Mouse (Mus musculus) midbrain, postnatal 0 days (tissue): Measurements from ENCODE around the gene Adora1. TPM values are rescaled to one million over a fixed set of nuclear protein-coding genes. Genes with fewer than 3 reads are reported as not detected.

Experiments used
- ATAC-seq: fragments of 200-750 bp; cut with Nextera tagmentation; 2 replicates; pipeline ENCODE4 v1.8.0; 2017; ENCODE audit warnings: moderate number of reproducible peaks, mild to moderate bottlenecking, moderate TSS enrichment, moderate library complexity; ENCODE audit not compliant: low FRiP score
- DNase-seq: peaks from one replicate; pipeline ENCODE4 v3.0.0-alpha.2; 2015; ENCODE audit warnings: low spot score
- H3K27ac ChIP-seq: fragments of 300-500 bp; sonication (generic); 2 replicates; pipeline ENCODE4 v1.5.1; 2014; ENCODE audit warnings: low read depth, mild to moderate bottlenecking, low read length, mixed read lengths
- H3K27me3 ChIP-seq: fragments of 300-500 bp; sonication (generic); 2 replicates; pipeline ENCODE4 v1.6.1; 2014; ENCODE audit warnings: low read length, control low read depth, mixed read lengths; ENCODE audit not compliant: insufficient read depth
- H3K36me3 ChIP-seq: fragments of 300-500 bp; sonication (generic); 2 replicates; pipeline ENCODE4 v1.6.1; 2014; ENCODE audit warnings: low read length, control low read depth, mixed read lengths; ENCODE audit not compliant: insufficient read depth
- H3K4me1 ChIP-seq: fragments of 300-500 bp; sonication (generic); 2 replicates; pipeline ENCODE4 v1.6.1; 2014; ENCODE audit warnings: mild to moderate bottlenecking, control low read depth, antibody characterized with exemption, low read length, mixed read lengths; ENCODE audit not compliant: insufficient read depth
- H3K4me2 ChIP-seq: fragments of 300-500 bp; sonication (generic); 2 replicates; pipeline ENCODE4 v1.6.1; 2014; ENCODE audit warnings: low read depth, mild to moderate bottlenecking, low read length, mixed read lengths; ENCODE audit not compliant: poor library complexity, severe bottlenecking
- H3K4me3 ChIP-seq: fragments of 300-500 bp; sonication (generic); 2 replicates; pipeline ENCODE4 v1.5.1; 2014; ENCODE audit warnings: low read depth, mild to moderate bottlenecking, low read length, moderate library complexity
- H3K9ac ChIP-seq: fragments of 300-500 bp; sonication (generic); replicated peaks from 2 replicates; pipeline ENCODE4 v1.6.1; 2014; ENCODE audit warnings: mild to moderate bottlenecking, low read length, moderate library complexity, mixed read lengths; ENCODE audit not compliant: poor library complexity, severe bottlenecking
- H3K9me3 ChIP-seq: fragments of 300-500 bp; sonication (generic); 2 replicates; pipeline ENCODE4 v1.6.1; 2016; ENCODE audit warnings: low read length, control low read depth
- CTCF ChIP-seq: IDR thresholded peaks from 2 replicates; pipeline ENCODE4 v1.5.1; 2016; ENCODE audit warnings: antibody characterized with exemption, mild to moderate bottlenecking
- WGBS: fragments of 180-500 bp; shearing (Covaris S2); extraction: QIAGEN DNeasy Blood & Tissue Kit; methylation state at CpG from one replicate; pipeline ENCODE4 v1.1.7; 2014; 5-methylcytosine and 5-hydroxymethylcytosine counted together
- polyA plus RNA-seq: library from polyadenylated mRNA; unstranded; fragments of >200 nt; fragmentation: Nextera tagmentation; extraction: Ambion mirVana; gene quantifications from 2 replicates; pipeline ENCODE4 v1.2.1, GENCODE M21; 2015
- total RNA-seq: library from RNA; depleted of rRNA; stranded (reverse); fragments of >200 nt; gene quantifications from 2 replicates; pipeline ENCODE4 v1.2.3, GENCODE M21; 2014; rRNA removed

Gene Adora1
- total and polyA plus RNA-seq, 2 experiments from 2014 or later = 32.5 to 54.2 TPM

GRCm38 (mm10) chr1:134154121-134154520 lies 81.1 kb downstream of the Adora1 start:
- H3K27me3 ChIP-seq = no peaks in the 10 kb centered on the region; the same call in 1 of the 2 replicates
- H3K36me3 ChIP-seq = no peaks in the 10 kb centered on the region
- TF ChIP-seq CTCF = no peak
- no peaks in the 10 kb centered on the region for H3K4me1 ChIP-seq
- no peaks in the 10 kb centered on the region for H3K9me3 ChIP-seq
- H3K27ac ChIP-seq = no peak overlapping the region
- no peak for ATAC-seq
- no peak for DNase-seq
- no peak overlapping the region for H3K4me2 ChIP-seq
- H3K9ac ChIP-seq = no peak overlapping the region
- H3K4me3 ChIP-seq = no peak overlapping the region
- WGBS = 91% methylated on average over 3 of the region's 3 CpGs

- H3K4me2 ChIP-seq = no peak overlapping the region
- WGBS = 70% methylated on average over 21 of the region's 21 CpGs
- H3K9ac ChIP-seq = no peak overlapping the region
- ATAC-seq (no peak), DNase-seq (no peak)
- no peak overlapping the region for H3K27ac ChIP-seq
- H3K4me1 ChIP-seq = no peaks in the 10 kb centered on the region
- H3K4me3 ChIP-seq = no peak overlapping the region
- H3K36me3 ChIP-seq = no peaks in the 10 kb centered on the region
- no peaks in the 10 kb centered on the region; the same call in 1 of the 2 replicates for H3K27me3 ChIP-seq
- no peaks in the 10 kb centered on the region for H3K9me3 ChIP-seq
- TF ChIP-seq CTCF = no peak
Measured at GRCm38 (mm10) chr1:134152626-134153590, 82.3 kb downstream of the Adora1 start.

- H3K9ac ChIP-seq = no peak overlapping the region
- no peak overlapping the region for H3K4me3 ChIP-seq
- DNase-seq (peak; percentile 95), ATAC-seq (peak; percentile 88)
- 31% methylated on average over 13 of the region's 13 CpGs for WGBS
- no peaks in the 10 kb centered on the region for H3K4me1 ChIP-seq
- H3K27me3 ChIP-seq = no peaks in the 10 kb centered on the region; the same call in 1 of the 2 replicates
- H3K36me3 ChIP-seq = no peaks in the 10 kb centered on the region
- TF ChIP-seq CTCF = peak; percentile 94
- no peaks in the 10 kb centered on the region for H3K9me3 ChIP-seq
- no peak overlapping the region for H3K4me2 ChIP-seq
- no peak overlapping the region for H3K27ac ChIP-seq
Measured at GRCm38 (mm10) chr1:134151655-134152412, 83.4 kb downstream of the Adora1 start.

GRCm38 (mm10) chr1:134150745-134151144 lies 84.5 kb downstream of the Adora1 start:
- Histone ChIP-seq H3K27me3 (no peaks in the 10 kb centered on the region; the same call in 1 of the 2 replicates), H3K4me2 (no peak overlapping the region), H3K4me3 (no peak overlapping the region), H3K36me3 (no peaks in the 10 kb centered on the region), H3K9me3 (no peaks in the 10 kb centered on the region), H3K9ac (no peak overlapping the region), H3K27ac (no peak overlapping the region), H3K4me1 (no peaks in the 10 kb centered on the region)
- 91% methylated on average over 9 of the region's 9 CpGs for WGBS
- ATAC-seq (no peak), DNase-seq (no peak)
- TF ChIP-seq CTCF = no peak

GRCm38 (mm10) chr1:134150076-134150475 lies 85.2 kb downstream of the Adora1 start:
- WGBS = 68% methylated on average over 8 of the region's 8 CpGs

More at GRCm38 (mm10) chr1:134150076-134150475, 85.2 kb downstream of the Adora1 start:
- DNase-seq (no peak), ATAC-seq (no peak)
- H3K4me3 ChIP-seq = no peak overlapping the region
- no peaks in the 10 kb centered on the region for H3K36me3 ChIP-seq
- H3K9me3 ChIP-seq = no peaks in the 10 kb centered on the region
- no peaks in the 10 kb centered on the region; the same call in 1 of the 2 replicates for H3K27me3 ChIP-seq
- H3K27ac ChIP-seq = no peak overlapping the region
- no peak overlapping the region for H3K9ac ChIP-seq
- H3K4me1 ChIP-seq = no peaks in the 10 kb centered on the region
- H3K4me2 ChIP-seq = no peak overlapping the region
- no peak for TF ChIP-seq CTCF

Other genes with a start within 250 kb of the Adora1 start
- 17.0 and 17.1 TPM in 2 replicates for gene Fmod, start 198.2 kb downstream of the Adora1 start, total RNA-seq
- 24.8 and 26.3 TPM in 2 replicates for gene Fmod, start 198.2 kb downstream of the Adora1 start, polyA plus RNA-seq
- gene Btg2, start 156.3 kb downstream of the Adora1 start, total RNA-seq = 12.0 and 19.8 TPM in 2 replicates
- 8.9 and 9.9 TPM in 2 replicates for gene Btg2, start 156.3 kb downstream of the Adora1 start, polyA plus RNA-seq
- gene Chit1, start 124.2 kb downstream of the Adora1 start, total RNA-seq = 0.24 and 0.99 TPM in 2 replicates
- gene Chit1, start 124.2 kb downstream of the Adora1 start, polyA plus RNA-seq = 0.21 and 0.48 TPM in 2 replicates
- 0.47 and 3.0 TPM in 2 replicates for gene Chil1, start 53.3 kb downstream of the Adora1 start, total RNA-seq
- gene Chil1, start 53.3 kb downstream of the Adora1 start, polyA plus RNA-seq = 3.0 and 4.3 TPM in 2 replicates
- gene Mybph, start 42.0 kb downstream of the Adora1 start, total RNA-seq = not detected in 2 replicates
- 0.12 TPM in 1 of 2 replicates, not detected in the other for gene Mybph, start 42.0 kb downstream of the Adora1 start, polyA plus RNA-seq
- gene Myog, start 54.6 kb upstream of the Adora1 start, total RNA-seq = 0.11 and 0.19 TPM in 2 replicates
- not detected in 2 replicates for gene Myog, start 54.6 kb upstream of the Adora1 start, polyA plus RNA-seq
- gene Ppfia4, start 97.5 kb upstream of the Adora1 start, total RNA-seq = 42.0 and 43.3 TPM in 2 replicates
- gene Ppfia4, start 97.5 kb upstream of the Adora1 start, polyA plus RNA-seq = 28.7 and 29.1 TPM in 2 replicates
- gene Tmem183a, start 126.5 kb upstream of the Adora1 start, total RNA-seq = 245 and 286 TPM in 2 replicates
- 120 and 125 TPM in 2 replicates for gene Tmem183a, start 126.5 kb upstream of the Adora1 start, polyA plus RNA-seq
- gene 4933406M09Rik, start 150.5 kb upstream of the Adora1 start, total RNA-seq = not detected in 2 replicates
- not detected in 2 replicates for gene 4933406M09Rik, start 150.5 kb upstream of the Adora1 start, polyA plus RNA-seq
- gene Cyb5r1, start 170.1 kb upstream of the Adora1 start, total RNA-seq = 5.3 and 7.4 TPM in 2 replicates
- 7.9 and 8.3 TPM in 2 replicates for gene Cyb5r1, start 170.1 kb upstream of the Adora1 start, polyA plus RNA-seq
- gene Adipor1, start 179.9 kb upstream of the Adora1 start, total RNA-seq = 98.7 and 110 TPM in 2 replicates
- gene Adipor1, start 179.9 kb upstream of the Adora1 start, polyA plus RNA-seq = 74.1 and 80.5 TPM in 2 replicates
- gene Klhl12, start 220.1 kb upstream of the Adora1 start, total RNA-seq = 26.4 and 42.7 TPM in 2 replicates
- gene Klhl12, start 220.1 kb upstream of the Adora1 start, polyA plus RNA-seq = 33.9 and 35.3 TPM in 2 replicates